Mouse (Mus musculus) forebrain, embryonic 15.5 days (tissue): ENCODE measurements at regions not wholly inside any gene's neighbourhood (a gene's known extent, or its start where the extent isn't known, plus 50 kb on each side); places are given as distances from the start of the nearest gene placed in this dataset.

Experiments
- ATAC-seq: fragments of 200-750 bp; cut with Nextera tagmentation; replicated peaks from 2 replicates; pipeline ENCODE4 v1.8.0; 2017; ENCODE audit warnings: mild to moderate bottlenecking, moderate TSS enrichment, moderate library complexity
- H3K27ac ChIP-seq: fragments of 300-500 bp; sonication (generic); replicated peaks from 2 replicates; pipeline ENCODE4 v1.5.1; 2015; ENCODE audit warnings: mild to moderate bottlenecking, inconsistent platforms
- H3K27me3 ChIP-seq: fragments of 300-500 bp; sonication (generic); 2 replicates; pipeline ENCODE4 v1.6.1; 2015; ENCODE audit warnings: inconsistent platforms
- H3K36me3 ChIP-seq: fragments of 300-500 bp; sonication (generic); 2 replicates; pipeline ENCODE4 v1.6.1; 2015; ENCODE audit warnings: mild to moderate bottlenecking, inconsistent platforms
- H3K4me1 ChIP-seq: fragments of 300-500 bp; sonication (generic); 2 replicates; pipeline ENCODE4 v1.6.1; 2015; ENCODE audit warnings: inconsistent platforms
- H3K4me2 ChIP-seq: fragments of 300-500 bp; sonication (generic); replicated peaks from 2 replicates; pipeline ENCODE4 v1.6.1; 2015; ENCODE audit warnings: mild to moderate bottlenecking, inconsistent platforms
- H3K4me3 ChIP-seq: fragments of 300-500 bp; sonication (generic); 2 replicates; pipeline ENCODE4 v1.5.1; 2015; ENCODE audit warnings: mild to moderate bottlenecking, inconsistent platforms
- H3K9ac ChIP-seq: fragments of 300-500 bp; sonication (generic); replicated peaks from 2 replicates; pipeline ENCODE4 v1.6.1; 2015; ENCODE audit warnings: mild to moderate bottlenecking, inconsistent platforms
- H3K9me3 ChIP-seq: fragments of 300-500 bp; sonication (generic); 2 replicates; pipeline ENCODE4 v1.6.1; 2016; ENCODE audit warnings: inconsistent platforms
- whole genome bisulfite sequencing: fragments of 180-500 bp; shearing (Covaris S2); methylation state at CpG from one replicate; pipeline ENCODE4 v1.1.7; 2015; ENCODE audit warnings: mixed read lengths; 5-methylcytosine and 5-hydroxymethylcytosine counted together

DNA sequence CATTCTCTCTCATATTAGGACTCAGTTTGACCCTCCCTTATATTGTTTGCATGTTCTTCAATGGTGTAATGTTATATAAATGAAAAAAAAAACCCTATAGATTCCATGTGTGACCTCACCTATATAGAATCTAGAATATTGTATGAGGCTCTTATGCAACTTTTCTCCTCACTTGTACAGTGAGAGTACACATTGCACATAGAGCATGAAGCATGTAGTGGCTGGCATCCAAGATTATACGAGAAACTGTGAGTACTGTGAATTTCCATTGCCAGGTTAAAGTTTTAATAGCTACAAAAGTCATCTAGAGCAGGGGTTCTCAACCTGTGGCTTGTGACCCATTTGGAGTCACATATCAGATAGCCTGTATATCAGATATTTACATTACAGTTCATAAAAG is 96.5 kb upstream of the Thbs1 start:
- Histone ChIP-seq H3K4me3 (no peak overlapping the region), H3K36me3 (no peaks in the 10 kb centered on the region), H3K4me2 (no peak overlapping the region), H3K4me1 (no peaks in the 10 kb centered on the region), H3K9ac (no peak overlapping the region), H3K27me3 (no peaks in the 10 kb centered on the region), H3K27ac (no peak overlapping the region), H3K9me3 (no peaks in the 10 kb centered on the region)
- no peak for ATAC-seq
- WGBS: 82% methylated on average over 1 of the region's 1 CpGs

DNA sequence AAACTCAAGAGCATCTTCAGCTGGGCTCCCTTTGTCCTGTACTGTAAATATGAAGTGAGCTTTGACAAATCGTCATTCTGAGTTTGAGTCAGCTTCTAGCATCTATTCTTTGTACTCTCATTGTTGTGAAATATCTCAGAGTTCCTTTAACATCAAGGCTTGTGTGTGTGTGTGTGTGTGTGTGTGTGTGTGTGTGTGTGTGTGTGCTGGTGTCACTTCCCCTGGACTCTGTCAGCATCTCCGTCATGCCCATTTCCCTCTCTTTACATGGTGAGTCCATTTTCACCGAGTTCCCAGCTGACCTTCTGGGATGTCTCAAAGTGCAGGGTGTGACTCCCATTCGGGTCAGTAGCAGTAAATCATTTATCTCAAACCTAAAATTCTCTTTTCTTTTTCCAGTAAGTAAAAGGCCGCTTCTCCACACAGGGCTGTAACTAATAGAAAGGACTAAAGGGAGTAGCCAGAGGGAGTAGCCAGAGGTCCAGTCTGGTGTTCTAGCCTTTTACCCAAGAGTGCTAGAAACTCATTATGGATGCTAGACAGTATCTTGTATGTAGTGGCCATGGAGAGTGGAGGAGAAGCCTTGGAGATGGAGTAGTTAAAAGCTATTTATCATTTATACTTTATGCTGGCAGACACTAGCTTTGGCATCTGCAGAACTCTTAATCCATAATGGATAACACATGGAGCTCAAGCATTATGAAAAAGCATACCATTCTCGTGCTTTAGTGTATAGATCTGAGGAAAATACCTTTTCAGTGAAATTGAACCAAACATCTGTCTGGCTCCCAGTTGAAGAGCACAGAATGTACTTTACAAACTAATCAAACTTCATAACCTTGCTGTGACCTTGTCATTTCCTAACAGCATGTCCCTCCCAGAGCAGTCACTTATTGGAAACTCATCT is 85.6 kb upstream of the Thbs1 start:
- no peaks in the 10 kb centered on the region for H3K9me3 ChIP-seq
- WGBS: 86% methylated on average over 6 of the region's 6 CpGs
- H3K27me3 ChIP-seq: no peaks in the 10 kb centered on the region
- no peak for ATAC-seq
- no peak overlapping the region for H3K27ac ChIP-seq
- H3K4me1 ChIP-seq: no peaks in the 10 kb centered on the region
- H3K4me3 ChIP-seq: no peak overlapping the region
- H3K4me2 ChIP-seq: no peak overlapping the region
- H3K9ac ChIP-seq: no peak overlapping the region
- H3K36me3 ChIP-seq: no peaks in the 10 kb centered on the region

DNA sequence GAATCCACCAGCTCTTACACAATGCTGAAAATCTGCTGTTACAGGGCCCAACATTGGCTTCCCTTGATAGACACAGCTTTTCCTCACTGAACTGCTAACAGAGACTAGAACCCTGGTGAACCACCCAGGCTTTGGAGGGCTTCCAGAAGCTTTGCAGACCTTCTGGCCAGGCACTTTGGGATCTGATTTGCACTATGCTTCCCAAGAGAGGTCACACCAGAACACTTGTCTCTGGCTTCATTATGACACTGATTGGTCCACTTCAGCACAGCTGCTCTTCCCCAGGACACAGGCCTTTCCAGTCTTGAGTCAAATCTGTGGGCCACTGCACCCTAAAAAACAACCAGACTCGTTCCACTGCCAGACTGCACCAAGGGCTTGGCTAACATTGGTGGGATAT is 82.8 kb upstream of the Thbs1 start:
- no peak overlapping the region for H3K4me2 ChIP-seq
- H3K36me3 ChIP-seq: no peaks in the 10 kb centered on the region
- no peak overlapping the region for H3K9ac ChIP-seq
- H3K9me3 ChIP-seq: no peaks in the 10 kb centered on the region
- ATAC-seq: no peak
- H3K27ac ChIP-seq: no peak overlapping the region
- no peak overlapping the region for H3K4me3 ChIP-seq
- H3K4me1 ChIP-seq: no peaks in the 10 kb centered on the region
- whole genome bisulfite sequencing: 90% methylated on average over 1 of the region's 1 CpGs
- H3K27me3 ChIP-seq: no peaks in the 10 kb centered on the region

- Histone ChIP-seq H3K4me2 (no peak overlapping the region), H3K9ac (no peak overlapping the region), H3K27me3 (no peaks in the 10 kb centered on the region), H3K4me1 (no peaks in the 10 kb centered on the region), H3K4me3 (no peak overlapping the region), H3K36me3 (no peaks in the 10 kb centered on the region), H3K9me3 (no peaks in the 10 kb centered on the region), H3K27ac (no peak overlapping the region)
- WGBS: 63% methylated on average over 1 of the region's 1 CpGs
- ATAC-seq: no peak
Observed at GRCm38 (mm10) chr2:118029470-118030108, 82.1 kb upstream of the Thbs1 start.

- Histone ChIP-seq H3K27me3 (no peaks in the 10 kb centered on the region), H3K4me2 (no peak overlapping the region), H3K4me1 (no peaks in the 10 kb centered on the region), H3K9ac (no peak overlapping the region), H3K9me3 (no peaks in the 10 kb centered on the region), H3K36me3 (no peaks in the 10 kb centered on the region), H3K4me3 (no peak overlapping the region), H3K27ac (no peak overlapping the region)
- ATAC-seq: no peak
- 79% methylated on average over 2 of the region's 2 CpGs for WGBS
Observed at GRCm38 (mm10) chr2:118031662-118032061, 80.0 kb upstream of the Thbs1 start.

DNA sequence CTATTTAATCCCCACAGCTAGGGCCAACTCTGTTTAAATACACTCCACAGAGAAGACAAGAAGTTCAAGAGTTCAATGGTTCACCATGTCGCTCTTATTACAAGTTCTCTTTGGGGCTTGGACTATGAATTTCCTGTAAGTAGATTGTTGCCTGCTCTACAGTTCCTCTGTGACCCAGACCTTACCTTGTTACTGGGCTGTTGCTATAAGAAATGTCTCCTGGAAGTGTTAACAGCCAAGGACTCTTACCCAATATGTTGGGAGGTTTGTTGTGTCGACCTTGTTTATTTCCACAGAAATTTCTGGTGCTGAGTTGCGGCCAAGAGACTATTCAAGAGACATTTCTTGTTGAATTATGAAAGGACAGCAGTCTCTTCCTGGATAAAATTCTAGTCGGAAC is 78.3 kb upstream of the Thbs1 start:
- Histone ChIP-seq H3K9ac (no peak overlapping the region), H3K4me2 (no peak overlapping the region), H3K4me3 (no peak overlapping the region), H3K36me3 (no peaks in the 10 kb centered on the region), H3K27ac (no peak overlapping the region), H3K27me3 (no peaks in the 10 kb centered on the region), H3K4me1 (no peaks in the 10 kb centered on the region), H3K9me3 (no peaks in the 10 kb centered on the region)
- no peak for ATAC-seq
- 91% methylated on average over 4 of the region's 4 CpGs for WGBS

GRCm38 (mm10) chr2:118034026-118034425 is 77.7 kb upstream of the Thbs1 start:
- Histone ChIP-seq H3K9me3 (no peaks in the 10 kb centered on the region), H3K27me3 (no peaks in the 10 kb centered on the region), H3K4me2 (no peak overlapping the region), H3K27ac (no peak overlapping the region), H3K4me1 (no peaks in the 10 kb centered on the region), H3K36me3 (no peaks in the 10 kb centered on the region), H3K4me3 (no peak overlapping the region), H3K9ac (no peak overlapping the region)
- 91% methylated on average over 3 of the region's 3 CpGs for WGBS
- ATAC-seq: no peak

DNA sequence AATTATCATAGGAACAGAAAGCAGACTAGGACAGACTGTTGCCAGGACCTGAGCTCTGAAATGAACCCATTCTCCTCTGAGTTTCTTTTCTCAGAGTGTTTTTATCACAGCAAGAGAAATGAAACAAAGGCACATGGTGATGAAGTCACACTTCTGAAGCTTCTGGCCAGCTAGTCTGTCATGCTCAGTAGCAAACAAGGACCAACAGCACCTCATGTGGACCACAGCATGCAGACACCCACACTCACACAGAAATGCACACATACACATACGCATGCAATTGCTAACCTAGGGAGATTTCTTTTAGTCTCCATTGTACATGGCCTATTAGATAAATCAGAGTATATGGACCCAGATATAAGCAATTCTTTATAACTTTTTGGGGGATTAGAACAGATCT is 76.3 kb upstream of the Thbs1 start:
- no peak overlapping the region for H3K4me2 ChIP-seq
- no peaks in the 10 kb centered on the region for H3K36me3 ChIP-seq
- H3K4me3 ChIP-seq: no peak overlapping the region
- no peaks in the 10 kb centered on the region for H3K27me3 ChIP-seq
- no peak overlapping the region for H3K27ac ChIP-seq
- H3K9me3 ChIP-seq: no peaks in the 10 kb centered on the region
- no peak for ATAC-seq
- WGBS: 95% methylated on average over 1 of the region's 1 CpGs
- H3K4me1 ChIP-seq: no peaks in the 10 kb centered on the region
- no peak overlapping the region for H3K9ac ChIP-seq

DNA sequence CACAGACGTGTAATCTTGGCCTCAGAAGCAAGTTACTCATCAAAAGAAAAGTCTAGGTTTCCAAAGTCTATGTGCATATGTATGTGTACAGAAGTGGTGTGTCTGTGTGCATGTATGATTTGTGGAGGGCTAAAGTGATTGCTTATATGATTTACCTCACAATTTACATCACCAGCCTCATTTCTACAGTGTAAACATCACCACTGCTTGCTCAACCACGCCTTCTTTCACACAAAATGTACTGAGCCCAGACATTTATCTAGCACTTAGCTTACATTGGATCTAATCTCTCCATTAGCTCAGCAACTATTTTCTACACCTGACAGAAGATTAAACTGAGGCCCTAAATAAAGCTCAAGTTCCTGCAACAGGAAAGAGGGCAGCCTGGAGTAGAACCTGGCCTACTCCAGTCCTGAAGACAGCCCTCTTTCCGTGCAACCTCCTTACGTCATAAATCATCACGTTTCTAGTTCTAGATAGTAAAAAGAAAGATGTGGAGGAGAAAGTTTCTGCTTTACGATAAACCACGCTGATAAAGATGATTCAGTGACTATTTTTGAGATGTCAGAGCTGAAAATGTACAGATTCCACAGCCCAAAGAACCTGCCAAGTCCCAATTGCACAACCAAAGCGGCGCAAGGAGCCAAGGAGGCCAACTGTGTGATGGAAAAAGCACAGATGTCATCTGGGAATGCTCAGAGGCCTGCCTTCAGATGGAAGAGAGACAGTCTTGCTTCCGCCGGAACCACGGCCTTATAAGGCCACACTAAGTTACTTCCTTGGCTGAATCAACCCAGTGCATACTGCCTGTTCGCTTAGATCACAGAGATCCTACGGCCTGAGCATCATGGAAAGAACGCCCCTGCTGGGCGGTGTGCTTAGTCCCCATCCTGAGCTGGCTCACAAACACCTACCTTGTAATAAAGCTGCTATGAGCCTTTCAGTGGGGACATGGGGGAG is 72.5 kb upstream of the Thbs1 start:
- H3K4me1 ChIP-seq: no peaks in the 10 kb centered on the region
- no peaks in the 10 kb centered on the region for H3K9me3 ChIP-seq
- H3K27ac ChIP-seq: no peak overlapping the region
- no peak overlapping the region for H3K4me3 ChIP-seq
- ATAC-seq: no peak
- H3K4me2 ChIP-seq: no peak overlapping the region
- no peaks in the 10 kb centered on the region for H3K36me3 ChIP-seq
- H3K9ac ChIP-seq: no peak overlapping the region
- H3K27me3 ChIP-seq: no peaks in the 10 kb centered on the region
- 90% methylated on average over 16 of the region's 16 CpGs for WGBS

DNA sequence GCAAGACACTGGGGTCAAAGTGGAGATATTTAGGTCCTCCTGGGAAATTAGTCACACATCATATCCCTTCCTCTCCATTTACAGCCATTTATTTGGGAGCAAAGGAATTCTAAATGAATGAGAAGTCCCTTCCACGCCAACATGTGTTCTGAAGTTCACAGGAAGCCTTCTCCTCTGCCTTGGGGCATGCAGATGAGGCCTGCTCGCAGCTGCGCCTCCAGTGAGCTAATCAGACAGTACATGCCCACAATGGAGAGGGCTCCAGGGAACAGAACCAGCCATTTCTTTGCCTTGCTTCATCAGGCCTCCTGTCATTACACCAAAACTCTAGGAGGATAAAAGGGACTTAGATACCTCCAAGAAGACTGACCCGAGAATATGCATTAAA is 71.9 kb upstream of the Thbs1 start:
- no peaks in the 10 kb centered on the region for H3K36me3 ChIP-seq
- no peaks in the 10 kb centered on the region for H3K9me3 ChIP-seq
- 80% methylated on average over 4 of the region's 4 CpGs for WGBS
- no peak overlapping the region for H3K9ac ChIP-seq
- H3K27me3 ChIP-seq: no peaks in the 10 kb centered on the region
- H3K4me1 ChIP-seq: no peaks in the 10 kb centered on the region
- ATAC-seq: no peak
- no peak overlapping the region for H3K27ac ChIP-seq
- H3K4me2 ChIP-seq: no peak overlapping the region
- H3K4me3 ChIP-seq: no peak overlapping the region

DNA sequence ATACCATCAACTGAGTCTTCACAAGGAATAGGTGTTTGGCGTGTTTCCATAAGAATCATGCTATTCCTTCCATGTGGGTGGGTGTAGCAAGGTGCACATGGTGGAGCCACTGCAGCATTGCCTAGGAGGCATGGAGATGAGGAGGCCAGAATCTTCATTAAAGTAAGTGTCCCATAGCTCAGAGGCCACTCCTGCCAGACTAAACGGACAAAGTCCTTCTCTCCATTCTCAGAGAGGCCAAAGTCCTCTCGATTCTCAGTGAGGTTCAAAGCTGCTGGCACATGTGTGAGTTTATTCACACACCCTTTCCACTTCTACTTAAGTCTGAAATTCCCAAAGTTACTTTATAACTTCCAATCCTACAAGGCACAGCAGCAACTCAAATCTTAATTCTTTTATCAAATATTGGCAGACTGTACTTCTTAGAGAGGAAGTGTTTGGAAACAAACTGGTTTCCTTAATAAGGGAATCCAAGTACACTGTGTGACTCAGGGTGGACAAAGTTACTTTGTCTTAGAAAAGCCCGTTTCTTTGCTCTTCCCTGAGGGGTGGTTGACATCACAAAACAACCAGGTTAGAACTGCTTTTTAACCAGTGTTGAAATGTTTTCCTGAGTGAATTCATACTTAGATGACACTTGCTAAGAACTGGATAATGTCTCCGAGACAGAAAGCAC is 69.2 kb upstream of the Thbs1 start:
- H3K9ac ChIP-seq: no peak overlapping the region
- no peaks in the 10 kb centered on the region for H3K27me3 ChIP-seq
- no peaks in the 10 kb centered on the region for H3K9me3 ChIP-seq
- H3K4me1 ChIP-seq: no peaks in the 10 kb centered on the region
- no peak overlapping the region for H3K4me3 ChIP-seq
- H3K4me2 ChIP-seq: no peak overlapping the region
- no peak for ATAC-seq
- H3K27ac ChIP-seq: no peak overlapping the region
- H3K36me3 ChIP-seq: no peaks in the 10 kb centered on the region
- WGBS: 82% methylated on average over 5 of the region's 5 CpGs
